Mouse (Mus musculus) hindbrain, embryonic 11.5 days (tissue): Measurements from ENCODE around the gene Fhit. TPM values are rescaled to one million over a fixed set of nuclear protein-coding genes. Genes with fewer than 3 reads are reported as not detected.

ENCODE experiments used
- ATAC-seq: fragments of 200-750 bp; cut with Nextera tagmentation; 2 replicates; pipeline ENCODE4 v1.8.0; 2017; ENCODE audit warnings: mild to moderate bottlenecking, moderate TSS enrichment, moderate library complexity; ENCODE audit not compliant: low FRiP score
- DNase-seq: peaks from one replicate; pipeline ENCODE4 v3.0.0-alpha.2; 2015; ENCODE audit warnings: low spot score
- H3K27ac ChIP-seq: fragments of 300-500 bp; sonication (generic); 2 replicates; pipeline ENCODE4 v1.5.1; 2014; ENCODE audit warnings: mild to moderate bottlenecking, low read depth, low read length
- H3K27me3 ChIP-seq: fragments of 300-500 bp; sonication (generic); 2 replicates; pipeline ENCODE4 v1.6.1; 2014; ENCODE audit warnings: mild to moderate bottlenecking, low read length, moderate library complexity, mixed read lengths; ENCODE audit not compliant: control insufficient read depth, insufficient read depth
- H3K36me3 ChIP-seq: fragments of 300-500 bp; sonication (generic); 2 replicates; pipeline ENCODE4 v1.6.1; 2014; ENCODE audit warnings: mild to moderate bottlenecking, low read length, moderate library complexity, mixed read lengths; ENCODE audit not compliant: control insufficient read depth, insufficient read depth
- H3K4me1 ChIP-seq: fragments of 300-500 bp; sonication (generic); replicated peaks from 2 replicates; pipeline ENCODE4 v1.6.1; 2014; ENCODE audit warnings: low read length, mixed read lengths; ENCODE audit not compliant: control insufficient read depth, insufficient read depth
- H3K4me2 ChIP-seq: fragments of 300-500 bp; sonication (generic); replicated peaks from 2 replicates; pipeline ENCODE4 v1.6.1; 2014; ENCODE audit warnings: mild to moderate bottlenecking, low read depth, low read length
- H3K4me3 ChIP-seq: fragments of 300-500 bp; sonication (generic); 2 replicates; pipeline ENCODE4 v1.5.1; 2014; ENCODE audit warnings: low read depth, low read length
- H3K9ac ChIP-seq: fragments of 300-500 bp; sonication (generic); 2 replicates; pipeline ENCODE4 v1.6.1; 2014; ENCODE audit warnings: low read depth, low read length
- H3K9me3 ChIP-seq: fragments of 300-500 bp; sonication (generic); 2 replicates; pipeline ENCODE4 v1.6.1; 2016; ENCODE audit warnings: low read length; ENCODE audit not compliant: control insufficient read depth
- WGBS: fragments of 180-500 bp; shearing (Covaris S2); extraction: QIAGEN DNeasy Blood & Tissue Kit; methylation state at CpG from one replicate; pipeline ENCODE4 v1.1.7; 2014; 5-methylcytosine and 5-hydroxymethylcytosine counted together
- polyA plus RNA-seq: library from polyadenylated mRNA; unstranded; fragments of >200 nt; fragmentation: Nextera tagmentation; extraction: Ambion mirVana; gene quantifications from 2 replicates; pipeline ENCODE4 v1.2.1, GENCODE M21; 2014

Gene Fhit
- polyA plus RNA-seq, 1 experiment from 2014 or later = 5.0 TPM

DNA sequence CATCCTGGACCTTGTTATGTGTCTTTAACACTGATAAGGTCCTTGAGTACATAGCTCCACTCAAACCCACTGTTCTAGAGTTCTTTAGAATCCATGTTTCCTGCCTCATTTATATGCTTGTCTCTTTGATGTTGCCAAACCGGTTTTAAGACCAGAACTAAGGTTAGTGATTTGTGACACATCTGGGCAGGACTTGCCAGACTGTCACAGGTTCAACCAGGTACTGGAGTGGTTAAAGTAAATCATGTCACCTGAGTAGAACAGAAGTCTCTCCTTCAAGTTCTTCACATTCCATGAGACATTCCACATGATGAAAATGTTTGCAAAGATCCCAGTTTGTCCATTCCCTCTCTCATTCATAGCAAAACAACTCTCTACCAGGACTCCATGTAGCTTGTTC lies 1376.0 kb downstream of the Fhit start:
- Histone ChIP-seq H3K4me2 (no peak overlapping the region), H3K4me1 (no peaks in the 10 kb centered on the region), H3K36me3 (no peaks in the 10 kb centered on the region), H3K9ac (no peak overlapping the region), H3K27me3 (no peaks in the 10 kb centered on the region), H3K9me3 (no peaks in the 10 kb centered on the region), H3K27ac (no peak overlapping the region), H3K4me3 (no peak overlapping the region)
- WGBS = 42% methylated on average over 1 of the region's 1 CpGs
- DNase-seq (no peak), ATAC-seq (no peak)

DNA sequence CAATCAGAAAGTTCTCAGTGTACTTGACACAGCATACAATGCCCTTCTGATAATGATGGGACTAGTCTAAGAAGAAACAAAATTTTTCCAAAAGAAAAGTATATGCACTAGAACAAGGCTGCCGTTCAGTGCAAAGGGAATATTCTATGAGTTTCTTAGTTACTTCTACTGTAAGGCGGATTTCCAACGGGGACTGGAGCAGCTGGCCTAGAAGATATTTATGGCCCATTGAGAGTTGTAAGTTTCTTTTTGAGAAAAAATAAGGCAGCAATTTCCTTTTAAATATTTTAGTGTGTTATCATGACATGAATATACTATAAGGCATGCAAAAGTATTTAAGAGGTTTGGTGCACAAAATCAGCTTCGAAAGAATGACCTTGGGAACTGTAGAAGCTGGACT lies 1410.5 kb downstream of the Fhit start:
- no peaks in the 10 kb centered on the region for H3K9me3 ChIP-seq
- H3K27ac ChIP-seq = no peak overlapping the region
- H3K4me1 ChIP-seq = no peaks in the 10 kb centered on the region
- H3K9ac ChIP-seq = no peak overlapping the region
- DNase-seq (no peak), ATAC-seq (no peak)
- 91% methylated on average over 4 of the region's 4 CpGs for WGBS
- H3K4me3 ChIP-seq = no peak overlapping the region
- H3K4me2 ChIP-seq = no peak overlapping the region
- H3K36me3 ChIP-seq = no peaks in the 10 kb centered on the region
- no peaks in the 10 kb centered on the region for H3K27me3 ChIP-seq

DNA sequence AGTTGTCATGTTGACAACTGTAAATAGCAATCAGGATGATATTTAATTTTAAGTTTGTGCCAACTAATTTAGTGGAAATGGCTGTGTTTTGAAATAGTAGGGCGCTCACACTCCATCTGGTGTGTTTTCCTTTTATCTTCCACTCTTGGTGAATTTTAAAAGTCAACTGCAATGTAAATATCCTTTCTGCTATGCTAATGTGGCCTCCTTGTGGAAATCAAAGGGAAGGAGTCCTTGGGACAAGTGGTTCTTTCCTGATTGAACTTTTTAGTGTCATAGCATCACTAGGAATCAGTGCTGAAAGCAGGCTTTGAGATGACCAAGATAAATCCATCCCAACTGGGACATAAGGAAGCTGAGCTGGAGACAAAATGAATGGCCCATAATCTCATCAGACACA lies 1413.1 kb downstream of the Fhit start:
- H3K9ac ChIP-seq = no peak overlapping the region
- no peak for DNase-seq
- no peaks in the 10 kb centered on the region for H3K4me1 ChIP-seq
- no peak for ATAC-seq
- no peaks in the 10 kb centered on the region for H3K36me3 ChIP-seq
- H3K9me3 ChIP-seq = no peaks in the 10 kb centered on the region
- no peak overlapping the region for H3K27ac ChIP-seq
- H3K4me3 ChIP-seq = no peak overlapping the region
- H3K27me3 ChIP-seq = no peaks in the 10 kb centered on the region
- no peak overlapping the region for H3K4me2 ChIP-seq
- 96% methylated on average over 1 of the region's 1 CpGs for WGBS

DNA sequence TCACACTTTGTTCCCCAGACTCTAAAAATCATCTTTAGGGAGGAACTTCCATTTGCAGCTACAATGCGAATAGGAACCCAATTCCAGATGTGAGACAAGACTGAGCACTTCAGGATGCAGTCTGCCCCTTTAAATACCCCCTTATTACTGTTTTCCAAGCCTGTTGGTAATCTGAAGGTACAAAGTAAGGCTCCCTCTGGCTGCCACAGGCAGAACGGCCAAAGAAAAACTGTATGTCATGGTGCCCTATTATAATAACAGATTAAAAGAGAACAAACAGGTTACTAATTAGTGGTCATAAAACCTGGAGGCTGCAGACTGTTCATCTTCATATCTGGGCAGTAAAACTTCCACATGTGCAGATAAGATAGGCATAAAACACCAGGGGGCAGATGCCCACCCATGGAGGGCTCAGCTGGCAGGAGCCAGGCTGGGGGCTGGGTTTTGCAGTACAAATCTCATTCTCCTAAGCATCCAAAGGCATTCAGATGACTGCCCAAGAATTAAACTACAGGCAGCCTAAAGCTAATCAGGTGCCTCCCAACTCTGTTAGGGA lies 1439.8 kb downstream of the Fhit start:
- Histone ChIP-seq H3K4me1 (no peaks in the 10 kb centered on the region), H3K36me3 (no peaks in the 10 kb centered on the region), H3K27me3 (no peaks in the 10 kb centered on the region), H3K27ac (no peak overlapping the region), H3K4me3 (no peak overlapping the region), H3K4me2 (no peak overlapping the region), H3K9ac (no peak overlapping the region), H3K9me3 (no peaks in the 10 kb centered on the region)
- WGBS = 75% methylated on average over 2 of the region's 2 CpGs
- no peak for DNase-seq
- no peak for ATAC-seq

DNA sequence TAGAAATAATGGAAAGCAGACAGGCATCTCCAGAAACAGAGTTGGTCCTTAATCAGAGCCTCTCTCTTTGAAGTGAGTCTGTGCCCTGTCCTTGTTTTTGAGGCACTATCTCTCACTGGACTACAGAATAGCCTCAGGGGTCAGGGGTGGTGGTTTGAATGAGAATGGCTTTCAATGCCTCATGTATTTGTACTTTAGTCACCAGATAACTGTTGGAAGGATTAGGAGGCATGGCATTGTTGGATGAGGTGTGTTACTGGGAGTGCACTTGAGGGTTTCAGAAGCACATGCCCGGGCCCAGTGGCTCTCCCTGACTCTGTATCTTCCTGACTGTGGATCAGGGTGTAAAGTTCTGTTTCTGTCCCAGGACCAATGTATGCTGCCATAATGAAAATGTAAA lies 1463.2 kb downstream of the Fhit start:
- ATAC-seq = no peak
- 88% methylated on average over 1 of the region's 1 CpGs for WGBS
- DNase-seq = no peak
- H3K9me3 ChIP-seq = no peaks in the 10 kb centered on the region
- no peak overlapping the region for H3K4me2 ChIP-seq
- H3K9ac ChIP-seq = no peak overlapping the region
- H3K4me1 ChIP-seq = no peaks in the 10 kb centered on the region
- no peak overlapping the region for H3K27ac ChIP-seq
- H3K4me3 ChIP-seq = no peak overlapping the region
- no peaks in the 10 kb centered on the region for H3K27me3 ChIP-seq
- H3K36me3 ChIP-seq = no peaks in the 10 kb centered on the region

DNA sequence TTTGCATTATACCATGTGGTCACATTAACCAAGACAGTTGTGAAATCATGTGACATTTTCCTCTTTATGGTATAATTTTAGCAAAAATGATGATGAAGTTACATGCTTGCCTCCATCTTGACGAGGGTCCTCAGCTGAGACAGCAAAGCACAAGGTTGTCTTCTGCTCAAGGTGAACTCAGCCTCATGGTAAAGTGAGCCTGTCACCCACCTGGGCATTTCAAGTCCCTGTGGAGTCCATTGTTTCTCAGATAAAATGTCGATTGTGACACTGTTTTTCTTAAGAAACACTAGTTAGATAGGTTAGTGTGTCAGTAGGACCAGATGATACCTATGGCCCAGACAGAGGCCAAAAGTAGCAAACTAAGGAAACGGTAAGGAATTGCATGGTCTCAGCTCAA lies 1464.7 kb downstream of the Fhit start:
- 87% methylated on average over 3 of the region's 3 CpGs for WGBS
- no peak overlapping the region for H3K4me2 ChIP-seq
- no peaks in the 10 kb centered on the region for H3K27me3 ChIP-seq

DNA sequence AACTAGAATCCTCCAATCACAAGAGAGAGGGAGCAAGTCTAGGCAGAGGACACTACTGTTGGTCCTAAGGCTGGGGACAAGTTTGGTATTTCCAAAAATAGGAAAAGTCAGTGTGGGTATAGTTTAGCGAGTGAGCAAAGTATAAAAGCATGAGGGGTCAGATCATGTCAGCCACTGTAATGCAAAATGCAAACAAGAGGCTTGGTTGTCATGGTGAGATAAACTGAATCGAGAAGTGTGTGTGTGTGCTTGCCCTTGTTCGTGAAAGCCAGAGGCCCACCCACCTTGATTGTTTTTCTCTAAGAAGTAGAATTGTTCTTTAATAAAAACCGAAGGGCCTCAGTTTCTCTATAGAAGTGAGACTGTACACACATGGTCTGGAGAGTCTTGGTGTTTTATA lies 1465.8 kb downstream of the Fhit start:
- H3K9ac ChIP-seq = no peak overlapping the region
- H3K4me2 ChIP-seq = no peak overlapping the region
- no peaks in the 10 kb centered on the region for H3K27me3 ChIP-seq
- H3K4me1 ChIP-seq = no peaks in the 10 kb centered on the region
- H3K36me3 ChIP-seq = no peaks in the 10 kb centered on the region
- WGBS = 24% methylated on average over 4 of the region's 4 CpGs
- no peak overlapping the region for H3K27ac ChIP-seq
- DNase-seq (peak; percentile 14), ATAC-seq (0 out of 2 replicates have a peak, but pooled peaks have one; percentile 35)
- no peaks in the 10 kb centered on the region for H3K9me3 ChIP-seq
- no peak overlapping the region for H3K4me3 ChIP-seq

More for the DNA sequence above, 1464.7 kb downstream of the Fhit start:
- DNase-seq (no peak), ATAC-seq (no peak)
- no peak overlapping the region for H3K9ac ChIP-seq
- H3K27ac ChIP-seq = no peak overlapping the region
- no peaks in the 10 kb centered on the region for H3K4me1 ChIP-seq
- no peak overlapping the region for H3K4me3 ChIP-seq
- no peaks in the 10 kb centered on the region for H3K36me3 ChIP-seq
- H3K9me3 ChIP-seq = no peaks in the 10 kb centered on the region

DNA sequence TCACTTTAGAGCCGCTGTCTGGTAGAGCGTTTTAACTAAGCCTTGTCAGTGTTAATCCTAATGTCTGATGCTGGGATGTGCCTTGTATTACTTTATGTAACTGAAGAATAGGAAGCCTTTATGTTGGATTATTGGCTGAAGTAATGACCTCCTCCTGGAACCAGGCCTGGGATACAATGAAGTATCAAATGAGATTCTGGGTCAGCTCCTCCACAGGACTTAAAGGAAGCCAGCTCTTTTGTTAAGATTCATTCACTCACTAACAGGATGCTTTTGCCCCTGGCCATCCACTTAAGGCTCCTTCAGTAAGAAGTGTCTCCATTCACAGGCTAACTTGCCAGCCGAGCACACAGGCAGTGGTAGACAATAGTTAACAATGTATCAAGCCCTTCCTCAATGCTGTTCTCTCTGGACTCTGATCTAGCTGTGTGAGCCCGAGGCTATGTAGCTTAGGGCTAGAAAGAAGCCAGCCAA lies 1466.6 kb downstream of the Fhit start:
- Histone ChIP-seq H3K27ac (no peak overlapping the region), H3K4me3 (no peak overlapping the region), H3K36me3 (no peaks in the 10 kb centered on the region), H3K9ac (no peak overlapping the region), H3K27me3 (no peaks in the 10 kb centered on the region), H3K4me1 (no peaks in the 10 kb centered on the region), H3K9me3 (no peaks in the 10 kb centered on the region), H3K4me2 (no peak overlapping the region)
- ATAC-seq (peak; percentile 33; the same call in 1 of the 2 replicates), DNase-seq (peak; percentile 5)
- 25% methylated on average over 4 of the region's 4 CpGs for WGBS

DNA sequence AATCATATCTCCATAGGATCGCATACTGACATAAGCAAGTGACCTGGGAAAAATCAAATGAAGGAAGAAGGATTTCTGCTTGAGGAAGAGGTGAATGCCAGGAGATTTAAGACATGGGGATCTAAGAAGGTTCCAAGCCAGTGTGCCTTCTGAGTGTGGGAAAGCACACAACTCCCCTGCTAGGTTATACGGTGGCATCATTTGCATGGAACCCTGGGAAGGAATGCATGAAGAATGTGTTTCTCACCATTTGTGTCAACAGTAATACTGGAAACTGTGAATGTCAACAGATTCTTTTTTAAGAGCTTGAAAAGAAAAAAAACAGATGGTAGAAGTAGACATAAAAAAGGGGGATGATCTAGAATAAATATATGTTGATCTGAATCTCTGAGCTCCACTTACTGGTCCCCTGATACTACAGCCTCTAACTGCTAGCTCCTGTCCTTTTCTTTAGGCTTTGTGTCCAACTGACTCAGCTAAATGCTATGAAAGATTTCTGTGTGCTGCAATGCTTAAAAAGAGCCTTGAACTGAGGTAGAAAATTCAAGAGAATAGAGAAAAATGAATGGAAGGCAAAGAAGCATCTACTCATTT lies 1473.1 kb downstream of the Fhit start:
- WGBS = 86% methylated on average over 2 of the region's 2 CpGs
- no peak overlapping the region for H3K4me3 ChIP-seq
- no peaks in the 10 kb centered on the region for H3K36me3 ChIP-seq
- no peaks in the 10 kb centered on the region for H3K4me1 ChIP-seq
- no peak for ATAC-seq
- H3K27me3 ChIP-seq = no peaks in the 10 kb centered on the region
- H3K9me3 ChIP-seq = no peaks in the 10 kb centered on the region
- no peak overlapping the region for H3K9ac ChIP-seq
- no peak overlapping the region for H3K4me2 ChIP-seq
- no peak overlapping the region for H3K27ac ChIP-seq
- DNase-seq = no peak
